Mouse (Mus musculus) lung, embryonic 14.5 days (tissue): ENCODE results near the gene Map3k6. TPM values are rescaled to one million over a fixed set of nuclear protein-coding genes. Genes with fewer than 3 reads are reported as not detected.

Source experiments
- ATAC-seq: fragments of 200-750 bp; cut with Nextera tagmentation; 2 replicates; pipeline ENCODE4 v1.8.0; 2017; ENCODE audit warnings: mild to moderate bottlenecking, moderate TSS enrichment, moderate library complexity; ENCODE audit not compliant: insufficient read depth
- DNase-seq: peaks from one replicate; pipeline ENCODE4 v3.0.0-alpha.2; 2015
- H3K27ac ChIP-seq: fragments of 300-500 bp; sonication (generic); 2 replicates; pipeline ENCODE4 v1.5.1; 2014; ENCODE audit warnings: low read depth, mild to moderate bottlenecking, moderate library complexity
- H3K27me3 ChIP-seq: fragments of 300-500 bp; sonication (generic); 2 replicates; pipeline ENCODE4 v1.6.1; 2014; ENCODE audit warnings: low read length, control low read depth; ENCODE audit not compliant: insufficient read depth
- H3K36me3 ChIP-seq: fragments of 300-500 bp; sonication (generic); 2 replicates; pipeline ENCODE4 v1.6.1; 2014; ENCODE audit warnings: control low read depth; ENCODE audit not compliant: insufficient read depth
- H3K4me1 ChIP-seq: fragments of 300-500 bp; sonication (generic); 2 replicates; pipeline ENCODE4 v1.6.1; 2014; ENCODE audit warnings: antibody characterized with exemption, control low read depth; ENCODE audit not compliant: insufficient read depth
- H3K4me2 ChIP-seq: fragments of 300-500 bp; sonication (generic); 2 replicates; pipeline ENCODE4 v1.6.1; 2014; ENCODE audit warnings: mild to moderate bottlenecking
- H3K4me3 ChIP-seq: fragments of 300-500 bp; sonication (generic); 2 replicates; pipeline ENCODE4 v1.5.1; 2014; ENCODE audit warnings: low read depth, low read length
- H3K9ac ChIP-seq: fragments of 300-500 bp; sonication (generic); 2 replicates; pipeline ENCODE4 v1.6.1; 2014
- H3K9me3 ChIP-seq: fragments of 300-500 bp; sonication (generic); 2 replicates; pipeline ENCODE4 v1.6.1; 2016; ENCODE audit warnings: low read depth, low read length, control low read depth
- CTCF ChIP-seq: IDR thresholded peaks from 2 replicates; pipeline ENCODE4 v1.5.1; 2016; ENCODE audit warnings: antibody characterized with exemption, low read depth
- WGBS: fragments of 180-500 bp; shearing (Covaris S2); extraction: QIAGEN DNeasy Blood & Tissue Kit; methylation state at CpG from one replicate; pipeline ENCODE4 v1.1.7; 2014; 5-methylcytosine and 5-hydroxymethylcytosine counted together
- polyA plus RNA-seq: library from polyadenylated mRNA; unstranded; fragments of >200 nt; fragmentation: Nextera tagmentation; extraction: Ambion mirVana; gene quantifications from 2 replicates; pipeline ENCODE4 v1.2.1, GENCODE M21; 2014

The Map3k6 gene
- polyA plus RNA-seq, 1 experiment from 2014 or later = 2.2 TPM

- H3K36me3 ChIP-seq = no peaks in the 10 kb centered on the region
- H3K9me3 ChIP-seq = no peaks in the 10 kb centered on the region
- H3K27ac ChIP-seq = no peak overlapping the region
- DNase-seq (no peak), ATAC-seq (no peak)
- H3K4me1 ChIP-seq = no peaks in the 10 kb centered on the region
- WGBS = 72% methylated on average over 12 of the region's 12 CpGs
- H3K27me3 ChIP-seq = peaks cover 10% of the 10 kb centered on the region; the same call in 1 of the 2 replicates
- H3K9ac ChIP-seq = no peak overlapping the region
- H3K4me3 ChIP-seq = no peak overlapping the region
- TF ChIP-seq CTCF = no peak
- no peak overlapping the region for H3K4me2 ChIP-seq
These were observed 17.3 kb downstream of the Map3k6 start for GRCm38 (mm10) chr4:133257798-133258408.

GRCm38 (mm10) chr4:133261641-133262374 is 21.2 kb downstream of the Map3k6 start:
- Histone ChIP-seq H3K27me3 (no peaks in the 10 kb centered on the region), H3K9me3 (no peaks in the 10 kb centered on the region), H3K36me3 (peaks cover 24% of the 10 kb centered on the region), H3K4me1 (no peaks in the 10 kb centered on the region), H3K9ac (no peak overlapping the region), H3K4me2 (no peak overlapping the region), H3K27ac (no peak overlapping the region), H3K4me3 (no peak overlapping the region)
- ATAC-seq (no peak), DNase-seq (no peak)
- no peak for TF ChIP-seq CTCF
- WGBS = 47% methylated on average over 10 of the region's 10 CpGs

GRCm38 (mm10) chr4:133262375-133262765 is 21.8 kb downstream of the Map3k6 start:
- H3K4me1 ChIP-seq = no peaks in the 10 kb centered on the region
- H3K9me3 ChIP-seq = no peaks in the 10 kb centered on the region
- DNase-seq (no peak), ATAC-seq (no peak)
- TF ChIP-seq CTCF = no peak
- H3K36me3 ChIP-seq = peaks cover 30% of the 10 kb centered on the region
- no peaks in the 10 kb centered on the region for H3K27me3 ChIP-seq
- no peak overlapping the region for H3K4me2 ChIP-seq
- no peak overlapping the region for H3K9ac ChIP-seq
- no peak overlapping the region for H3K27ac ChIP-seq
- H3K4me3 ChIP-seq = no peak overlapping the region
- WGBS = 57% methylated on average over 7 of the region's 7 CpGs

DNA sequence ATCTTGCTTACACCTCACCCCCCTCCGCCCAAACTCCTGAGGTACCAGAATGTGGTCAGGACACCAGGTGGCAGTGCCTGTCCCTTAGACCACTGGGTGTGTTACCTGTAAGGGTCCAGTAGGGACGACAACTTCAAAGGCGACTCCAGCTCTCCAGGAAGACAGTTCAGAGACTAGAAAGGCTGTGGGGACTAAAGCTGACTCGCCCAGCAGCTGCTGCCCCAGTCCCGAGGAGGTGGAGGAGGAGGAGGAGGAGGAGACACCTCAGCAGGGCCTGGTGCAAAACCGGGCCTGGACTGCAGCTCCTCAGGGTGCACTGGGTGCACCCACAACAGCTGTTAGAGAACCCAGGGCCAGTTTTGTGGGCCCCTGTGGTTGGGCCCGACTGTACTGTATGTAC is 22.3 kb downstream of the Map3k6 start, which contains the start of gene Sytl1:
TSS of gene Sytl1 (minus strand) at position 232 of the 400 bp plus-strand sequence.
- ATAC-seq (no peak), DNase-seq (no peak)
- TF ChIP-seq CTCF = no peak
- H3K36me3 ChIP-seq = peaks cover 34% of the 10 kb centered on the region
- no peak within 1 kb of the TSS for H3K4me2 ChIP-seq
- H3K27me3 ChIP-seq = no peaks in the 10 kb centered on the region
- 34% methylated on average over 7 of the region's 7 CpGs for whole genome bisulfite sequencing
- H3K9me3 ChIP-seq = no peaks in the 10 kb centered on the region
- no peaks in the 10 kb centered on the region for H3K4me1 ChIP-seq
- H3K27ac ChIP-seq = no peak within 1 kb of the TSS
- no peak within 1 kb of the TSS for H3K9ac ChIP-seq
- no peak within 1 kb of the TSS for H3K4me3 ChIP-seq

DNA sequence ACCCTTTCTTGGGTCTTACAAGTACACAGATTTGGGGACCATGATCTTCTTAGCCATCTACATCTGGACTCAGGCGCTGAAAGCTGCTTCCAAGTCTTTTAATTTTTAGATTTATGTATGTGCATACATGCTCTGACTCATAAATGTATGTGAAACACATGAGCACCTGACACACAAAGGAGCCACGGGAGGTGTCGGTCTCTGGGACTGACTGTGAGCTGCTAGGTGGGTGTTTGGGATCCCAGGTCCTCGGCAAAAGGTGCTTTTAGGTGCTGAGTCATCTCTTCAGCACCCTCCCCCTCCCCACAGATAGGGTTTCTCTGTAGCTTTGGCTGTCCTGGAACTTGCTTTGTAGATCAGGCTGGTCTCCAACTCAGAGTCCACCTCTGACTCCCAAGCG is 23.1 kb downstream of the Map3k6 start:
- no peak overlapping the region for H3K9ac ChIP-seq
- no peak for DNase-seq
- 88% methylated on average over 5 of the region's 5 CpGs for WGBS
- no peaks in the 10 kb centered on the region for H3K9me3 ChIP-seq
- H3K4me3 ChIP-seq = no peak overlapping the region
- no peak for TF ChIP-seq CTCF
- no peak overlapping the region for H3K27ac ChIP-seq
- H3K4me2 ChIP-seq = no peak overlapping the region
- ATAC-seq = no peak
- no peaks in the 10 kb centered on the region for H3K4me1 ChIP-seq
- H3K27me3 ChIP-seq = no peaks in the 10 kb centered on the region
- peaks cover 43% of the 10 kb centered on the region for H3K36me3 ChIP-seq

DNA sequence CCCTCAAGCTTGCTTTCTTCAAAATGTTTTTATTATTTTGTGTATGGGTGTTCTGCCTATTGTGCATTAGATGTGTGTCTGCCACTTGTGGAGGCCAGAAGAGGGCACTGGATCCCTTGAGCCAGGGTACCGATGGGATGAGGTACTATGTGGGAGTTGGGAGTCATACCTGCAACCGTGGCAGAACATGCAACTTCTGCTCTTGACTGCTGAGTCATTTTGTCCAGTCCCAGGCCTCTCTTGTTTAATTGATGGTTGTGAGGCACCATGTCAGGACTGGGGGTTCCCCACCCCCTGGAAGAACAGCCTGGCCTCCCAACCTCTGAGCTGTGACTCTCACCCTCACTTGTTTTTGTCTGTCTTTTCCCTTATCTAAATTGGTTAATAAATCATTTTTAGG is 23.9 kb downstream of the Map3k6 start:
- no peak for DNase-seq
- no peak for TF ChIP-seq CTCF
- no peaks in the 10 kb centered on the region for H3K27me3 ChIP-seq
- no peak overlapping the region for H3K4me3 ChIP-seq
- no peaks in the 10 kb centered on the region for H3K4me1 ChIP-seq
- ATAC-seq = no peak
- WGBS = 96% methylated on average over 2 of the region's 2 CpGs
- no peak overlapping the region for H3K4me2 ChIP-seq
- H3K27ac ChIP-seq = no peak overlapping the region
- peaks cover 51% of the 10 kb centered on the region for H3K36me3 ChIP-seq
- no peak overlapping the region for H3K9ac ChIP-seq
- no peaks in the 10 kb centered on the region for H3K9me3 ChIP-seq

GRCm38 (mm10) chr4:133265297-133265696 is 24.7 kb downstream of the Map3k6 start:
- Histone ChIP-seq H3K27ac (no peak overlapping the region), H3K4me3 (no peak overlapping the region), H3K9me3 (no peaks in the 10 kb centered on the region), H3K36me3 (peaks cover 53% of the 10 kb centered on the region), H3K4me1 (no peaks in the 10 kb centered on the region), H3K9ac (no peak overlapping the region), H3K4me2 (no peak overlapping the region), H3K27me3 (no peaks in the 10 kb centered on the region)
- DNase-seq (no peak), ATAC-seq (no peak)
- TF ChIP-seq CTCF = no peak
- WGBS = 93% methylated on average over 3 of the region's 3 CpGs
